Mouse (Mus musculus) ES-Bruce4 (cell line): ENCODE data around the gene Car5b. TPM values are rescaled to one million over a fixed set of nuclear protein-coding genes. Genes with fewer than 3 reads are reported as not detected.

Experiments
- H3K27ac ChIP-seq: 2 replicates; pipeline ENCODE4 v1.5.1; 2012; ENCODE audit warnings: low read length, inconsistent platforms; ENCODE audit not compliant: insufficient read depth
- H3K27me3 ChIP-seq: 2 replicates; pipeline ENCODE4 v1.6.1; 2012; ENCODE audit warnings: mild to moderate bottlenecking, low read length, inconsistent platforms; ENCODE audit not compliant: control insufficient read depth, poor library complexity, insufficient read depth, severe bottlenecking
- H3K36me3 ChIP-seq: 2 replicates; pipeline ENCODE4 v1.6.1; 2012; ENCODE audit warnings: inconsistent platforms, mild to moderate bottlenecking, low read length, moderate library complexity; ENCODE audit not compliant: control insufficient read depth, poor library complexity, insufficient read depth, severe bottlenecking
- H3K4me1 ChIP-seq: one replicate; pipeline ENCODE4 v1.8.1; 2011; ENCODE audit warnings: low read length; ENCODE audit not compliant: control insufficient read depth, insufficient read depth
- H3K4me3 ChIP-seq: 2 replicates; pipeline ENCODE4 v1.5.1; 2011; ENCODE audit warnings: low read depth, mild to moderate bottlenecking, low read length
- H3K9ac ChIP-seq: 2 replicates; pipeline ENCODE4 v1.6.1; 2012; ENCODE audit warnings: low read depth, mild to moderate bottlenecking, inconsistent platforms; ENCODE audit not compliant: poor library complexity, severe bottlenecking
- H3K9me3 ChIP-seq: replicated peaks from 2 replicates; pipeline ENCODE4 v1.6.1; 2012; ENCODE audit warnings: mild to moderate bottlenecking, low read length, inconsistent platforms; ENCODE audit not compliant: control insufficient read depth, poor library complexity, insufficient read depth, severe bottlenecking
- CTCF ChIP-seq: IDR thresholded peaks from one replicate; pipeline ENCODE4 v1.8.1; 2011; ENCODE audit warnings: low read depth, low read length
- EP300 ChIP-seq: IDR thresholded peaks from 2 replicates; pipeline ENCODE4 v1.6.1; 2011; ENCODE audit warnings: low read depth, low read length; ENCODE audit not compliant: insufficient read depth
- POLR2A ChIP-seq: IDR thresholded peaks from one replicate; pipeline ENCODE4 v1.8.1; 2011; ENCODE audit warnings: low read length; ENCODE audit not compliant: insufficient read depth
- polyA plus RNA-seq: library from polyadenylated mRNA; stranded (reverse); fragments of >200 nt; gene quantifications from 2 replicates; pipeline ENCODE4 v1.2.4, GENCODE M21; 2011; ENCODE audit warnings: low read depth; ENCODE audit not compliant: missing spikeins, insufficient read depth, insufficient read length

The Car5b gene
- polyA plus RNA-seq, result 4.0 and 4.5 TPM in 2 replicates

GRCm38 (mm10) chrX:164027607-164028289 is at the start of gene Car5b:
TSS of gene Car5b (minus strand) at chrX:164027997.
- no peak within 1 kb of the TSS for H3K27ac ChIP-seq
- H3K4me3 ChIP-seq, result peak within 1 kb of the TSS; percentile 62
- H3K9ac ChIP-seq, result peak within 1 kb of the TSS; percentile 15; the same call in 1 of the 2 replicates
- H3K9me3 ChIP-seq, result no peaks in the 10 kb centered on the region
- TF ChIP-seq EP300, result no peak
- no peak for TF ChIP-seq POLR2A
- no peak for TF ChIP-seq CTCF
- H3K4me1 ChIP-seq, result no peaks in the 10 kb centered on the region
- no peaks in the 10 kb centered on the region for H3K27me3 ChIP-seq
- H3K36me3 ChIP-seq, result no peaks in the 10 kb centered on the region

- H3K4me3 ChIP-seq, result peak within 1 kb of the TSS; percentile 95
- peak within 1 kb of the TSS; percentile 74 for H3K27ac ChIP-seq
- H3K4me1 ChIP-seq, result no peaks in the 10 kb centered on the region
- no peaks in the 10 kb centered on the region for H3K9me3 ChIP-seq
- peaks cover 19% of the 10 kb centered on the region for H3K36me3 ChIP-seq
- TF ChIP-seq POLR2A (no peak), CTCF (no peak), EP300 (no peak)
- peak within 1 kb of the TSS; percentile 79 for H3K9ac ChIP-seq
- no peaks in the 10 kb centered on the region for H3K27me3 ChIP-seq
These were observed 48.4 kb upstream of the Car5b start, which contains the start of gene Siah1b for GRCm38 (mm10) chrX:164076040-164076775. TSS of gene Siah1b (minus strand) at chrX:164076493.

GRCm38 (mm10) chrX:164068968-164069367 is 41.2 kb upstream of the Car5b start:
- H3K4me1 ChIP-seq, result no peaks in the 10 kb centered on the region
- no peak overlapping the region for H3K4me3 ChIP-seq
- no peak overlapping the region for H3K27ac ChIP-seq
- no peaks in the 10 kb centered on the region for H3K9me3 ChIP-seq
- H3K9ac ChIP-seq, result no peak overlapping the region
- H3K27me3 ChIP-seq, result no peaks in the 10 kb centered on the region
- H3K36me3 ChIP-seq, result peaks cover 17% of the 10 kb centered on the region
- TF ChIP-seq EP300, result no peak
- TF ChIP-seq CTCF, result no peak

GRCm38 (mm10) chrX:164066185-164066584 is 38.4 kb upstream of the Car5b start:
- H3K4me1 ChIP-seq, result no peaks in the 10 kb centered on the region
- peaks cover 3% of the 10 kb centered on the region for H3K36me3 ChIP-seq
- H3K27ac ChIP-seq, result no peak overlapping the region
- TF ChIP-seq EP300 (no peak), CTCF (peak; percentile 43)
- no peak overlapping the region for H3K9ac ChIP-seq
- no peaks in the 10 kb centered on the region for H3K27me3 ChIP-seq
- H3K4me3 ChIP-seq, result no peak overlapping the region
- H3K9me3 ChIP-seq, result no peaks in the 10 kb centered on the region

- TF ChIP-seq EP300 (no peak), POLR2A (no peak), CTCF (no peak)
- no peaks in the 10 kb centered on the region for H3K27me3 ChIP-seq
- no peaks in the 10 kb centered on the region for H3K4me1 ChIP-seq
- no peaks in the 10 kb centered on the region for H3K9me3 ChIP-seq
- H3K4me3 ChIP-seq, result no peak overlapping the region
- H3K9ac ChIP-seq, result no peak overlapping the region
- H3K36me3 ChIP-seq, result no peaks in the 10 kb centered on the region
- no peak overlapping the region for H3K27ac ChIP-seq
These were observed 31.3 kb upstream of the Car5b start for GRCm38 (mm10) chrX:164059070-164059469.

- TF ChIP-seq CTCF (no peak), POLR2A (no peak), EP300 (no peak)
- Histone ChIP-seq H3K27me3 (no peaks in the 10 kb centered on the region), H3K36me3 (no peaks in the 10 kb centered on the region), H3K9me3 (no peaks in the 10 kb centered on the region), H3K9ac (no peak overlapping the region), H3K4me1 (no peaks in the 10 kb centered on the region), H3K27ac (no peak overlapping the region), H3K4me3 (no peak overlapping the region)
These were observed 30.7 kb upstream of the Car5b start for GRCm38 (mm10) chrX:164058523-164058922.
